Mouse (Mus musculus) C2C12 (cell line): ENCODE data around the gene Gm10563.

ENCODE experiments used
- CTCF ChIP-seq: IDR thresholded peaks from one replicate; pipeline ENCODE4 v1.5.1; 2011; ENCODE audit not compliant: control insufficient read depth, insufficient read depth, insufficient read length
- FOSL1 ChIP-seq: IDR thresholded peaks from one replicate; pipeline ENCODE4 v1.8.0; 2011; ENCODE audit warnings: mild to moderate bottlenecking, low read length; ENCODE audit not compliant: poor library complexity, insufficient read depth, severe bottlenecking
- MAX ChIP-seq: IDR thresholded peaks from one replicate; pipeline ENCODE4 v1.6.1; 2011; ENCODE audit warnings: mild to moderate bottlenecking, control low read depth
- MYOG ChIP-seq: IDR thresholded peaks from one replicate; pipeline ENCODE4 v1.6.1; 2011; ENCODE audit not compliant: control insufficient read depth, insufficient read length; ENCODE audit errors: extremely low read depth

- TF ChIP-seq CTCF, result peak; percentile 26
- TF ChIP-seq MAX, result no peak
- no peak for TF ChIP-seq MYOG
- no peak for TF ChIP-seq FOSL1
Measured at GRCm38 (mm10) chr4:155675991-155676390, 30.8 kb upstream of the Gm10563 start.
